ENCODE assay signal across 8 mouse cellular contexts in genomic region chr2:155482021-155482420, GRCm38 (mm10). TPM values are rescaled to one million over a fixed set of nuclear protein-coding genes. Genes with fewer than 3 reads are reported as not detected.
A peak's percentile ranks its signal among the peaks of the same experiment; 100 is the strongest.
DNase-seq lines count a peak whose midpoint lies in the region; ATAC-seq and TF ChIP-seq lines count a peak whose summit lies in the region.

No protein-coding gene starts in this region.

- H3K27ac ChIP-seq in MEL (ENCODE audit: control insufficient read depth, low read depth, low read length) = no peak overlapping the region
- H3K27ac ChIP-seq in embryonic facial prominence, embryonic 11.5 days (replicated peaks; ENCODE audit: low read depth, low read length) = no peak overlapping the region
- H3K27ac ChIP-seq in neural tube, embryonic 11.5 days (ENCODE audit: low read depth, low read length) = no peak overlapping the region

- no peaks in the 10 kb centered on the region for H3K9me3 ChIP-seq in MEL (replicated peaks; ENCODE audit: insufficient read depth, low read length)
- no peaks in the 10 kb centered on the region for H3K9me3 ChIP-seq in embryonic facial prominence, embryonic 11.5 days (replicated peaks; ENCODE audit: control insufficient read depth, low read length)
- no peaks in the 10 kb centered on the region for H3K9me3 ChIP-seq in neural tube, embryonic 11.5 days (ENCODE audit: control insufficient read depth, low read length)

- no peak overlapping the region for H3K4me2 ChIP-seq in embryonic facial prominence, embryonic 11.5 days (ENCODE audit: low read depth, low read length)
- H3K4me2 ChIP-seq in neural tube, embryonic 11.5 days (ENCODE audit: low read depth) = no peak overlapping the region

- TF ChIP-seq RAD21 in MEL (IDR thresholded peaks at IDR 0.05; ENCODE audit: low read depth, low read length) = peak; percentile 84

- intact Hi-C loops in left cerebral cortex, postnatal 4 days (cut with DNase I) = no loop called here

- ATAC-seq in embryonic facial prominence, embryonic 11.5 days (replicated peaks; ENCODE audit: insufficient number of reproducible peaks, low FRiP score, low TSS enrichment, low read depth) = no peak
- no peak for ATAC-seq in neural tube, embryonic 11.5 days (ENCODE audit: insufficient read depth, low FRiP score, low TSS enrichment)
- no peak for ATAC-seq in inflammation-experienced regulatory T-cells, adult 6 months

- no peaks in the 10 kb centered on the region for H3K27me3 ChIP-seq in MEL (ENCODE audit: control insufficient read depth in 1 of 2, insufficient read depth in 2 of 2, low read length in 2 of 2)
- H3K27me3 ChIP-seq in embryonic facial prominence, embryonic 11.5 days (ENCODE audit: control insufficient read depth, insufficient read depth, low read length) = no peaks in the 10 kb centered on the region
- H3K27me3 ChIP-seq in neural tube, embryonic 11.5 days (ENCODE audit: control insufficient read depth, insufficient read depth, low read length) = no peaks in the 10 kb centered on the region

- TF ChIP-seq CTCF in MEL (IDR thresholded peaks at IDR 0.05 in 2 of 3, conservative IDR thresholded peaks at IDR 0.05 in 1 of 3; ENCODE audit: control insufficient read depth in 1 of 3, insufficient read depth in 1 of 3, low read depth in 2 of 3, low read length in 3 of 3, poor library complexity in 1 of 3, severe bottlenecking in 1 of 3) = peak; percentile 48 to 85 (median 69)

- H3K36me3 ChIP-seq in MEL (ENCODE audit: control insufficient read depth in 1 of 2, insufficient read depth in 2 of 2, low read length in 2 of 2) = no peaks in the 10 kb centered on the region
- H3K36me3 ChIP-seq in embryonic facial prominence, embryonic 11.5 days (replicated peaks; ENCODE audit: control insufficient read depth, insufficient read depth, low read depth, low read length) = no peaks in the 10 kb centered on the region
- H3K36me3 ChIP-seq in neural tube, embryonic 11.5 days (ENCODE audit: control insufficient read depth, insufficient read depth, low read length) = no peaks in the 10 kb centered on the region

- no peak for TF ChIP-seq EP300 in MEL (IDR thresholded peaks at IDR 0.05; ENCODE audit: low read depth in 1 of 2, low read length in 2 of 2)

- WGBS in embryonic facial prominence, embryonic 11.5 days = 41% methylated on average over 3 of the region's 3 CpGs
- WGBS in neural tube, embryonic 11.5 days = 38% methylated on average over 3 of the region's 3 CpGs

- no peak overlapping the region for H3K4me3 ChIP-seq in MEL (ENCODE audit: control insufficient read depth in 1 of 2, insufficient read depth in 1 of 2, low read depth in 2 of 2, low read length in 2 of 2)
- H3K4me3 ChIP-seq in embryonic facial prominence, embryonic 11.5 days (ENCODE audit: low read depth, low read length) = no peak overlapping the region
- no peak overlapping the region for H3K4me3 ChIP-seq in neural tube, embryonic 11.5 days (ENCODE audit: low read depth, low read length)

- no peak for TF ChIP-seq POLR2A in MEL (IDR thresholded peaks at IDR 0.05; ENCODE audit: control insufficient read depth in 1 of 2, insufficient read depth in 1 of 2, low read depth in 1 of 2, low read length in 2 of 2, poor library complexity in 1 of 2)

- DNase-seq in left cerebral cortex, adult 18-20 months (ENCODE audit: low spot score in 2 of 2) = peak; percentile 60 to 68
- DNase-seq in left cerebral cortex, adult 11 months (ENCODE audit: low spot score) = no peak
- DNase-seq in MEL (ENCODE audit: low read depth, low spot score) = peak; percentile 86
- peak; percentile 76 for DNase-seq in adrenal gland, postnatal 10 days
- peak; percentile 82 for DNase-seq in embryonic facial prominence, embryonic 11.5 days (ENCODE audit: low spot score)
- peak; percentile 77 for DNase-seq in left cerebral cortex, postnatal 4 days
- peak; percentile 50 for DNase-seq in neural tube, embryonic 11.5 days (ENCODE audit: low spot score)

- H3K9ac ChIP-seq in MEL (ENCODE audit: control insufficient read depth, low read depth, low read length, poor library complexity, severe bottlenecking) = no peak overlapping the region
- H3K9ac ChIP-seq in embryonic facial prominence, embryonic 11.5 days (replicated peaks; ENCODE audit: low read length) = no peak overlapping the region
- no peak overlapping the region for H3K9ac ChIP-seq in neural tube, embryonic 11.5 days (ENCODE audit: low read length)

- H3K79me2 ChIP-seq in MEL (ENCODE audit: control insufficient read depth, insufficient read depth, low read length, poor library complexity) = no peaks in the 10 kb centered on the region

- no peaks in the 10 kb centered on the region for H3K4me1 ChIP-seq in MEL (ENCODE audit: control insufficient read depth in 1 of 2, insufficient read depth in 2 of 2, low read length in 2 of 2)
- H3K4me1 ChIP-seq in embryonic facial prominence, embryonic 11.5 days (ENCODE audit: control insufficient read depth, insufficient read depth, low read length) = no peaks in the 10 kb centered on the region
- H3K4me1 ChIP-seq in neural tube, embryonic 11.5 days (ENCODE audit: control insufficient read depth, insufficient read depth, low read length) = no peaks in the 10 kb centered on the region

TF ChIP-seq in MEL, 35 proteins besides CTCF, POLR2A, EP300 and RAD21:
- TF ChIP-seq MAZ (IDR thresholded peaks at IDR 0.05; ENCODE audit: low read depth, low read length) = no peak
- no peak for TF ChIP-seq USF1 (IDR thresholded peaks at IDR 0.05; ENCODE audit: low read depth, low read length)
- TF ChIP-seq MAFK (IDR thresholded peaks at IDR 0.05; ENCODE audit: borderline replicate concordance, low read depth, low read length) = no peak
- no peak for TF ChIP-seq TAL1 (IDR thresholded peaks at IDR 0.05; ENCODE audit: low read length)
- no peak for TF ChIP-seq RCOR1 (IDR thresholded peaks at IDR 0.05; ENCODE audit: low read depth, low read length)
- no peak for TF ChIP-seq NELFE (IDR thresholded peaks at IDR 0.05; ENCODE audit: low read depth, low read length)
- no peak for TF ChIP-seq GATA1 (IDR thresholded peaks at IDR 0.05; ENCODE audit: low read depth, low read length)
- peak; percentile 78 for TF ChIP-seq SMC3 (IDR thresholded peaks at IDR 0.05; ENCODE audit: low read depth, low read length)
- TF ChIP-seq SIN3A (IDR thresholded peaks at IDR 0.05; ENCODE audit: low read length) = peak; percentile 43; the same call in 1 of the 2 replicates
- no peak for TF ChIP-seq JUND (IDR thresholded peaks at IDR 0.05; ENCODE audit: low read depth, low read length)
- TF ChIP-seq ZC3H11A (IDR thresholded peaks at IDR 0.05; ENCODE audit: low read depth, low read length) = peak; percentile 71
- no peak for TF ChIP-seq TCF12 (IDR thresholded peaks at IDR 0.05; ENCODE audit: low read depth, low read length)
- TF ChIP-seq MYC (IDR thresholded peaks at IDR 0.05; ENCODE audit: low read depth, low read length) = no peak
- no peak for TF ChIP-seq GABPA (IDR thresholded peaks at IDR 0.05; ENCODE audit: low read depth, low read length)
- no peak for TF ChIP-seq BHLHE40 (IDR thresholded peaks at IDR 0.05; ENCODE audit: borderline replicate concordance, low read depth, low read length)
- TF ChIP-seq E2F4 (IDR thresholded peaks at IDR 0.05; ENCODE audit: borderline replicate concordance, low read depth, low read length) = no peak
- TF ChIP-seq CHD2 (IDR thresholded peaks at IDR 0.05; ENCODE audit: low read length) = no peak
- no peak for TF ChIP-seq POLR2AphosphoS5 (IDR thresholded peaks at IDR 0.05; ENCODE audit: borderline replicate concordance, low read depth, low read length)
- TF ChIP-seq MXI1 (IDR thresholded peaks at IDR 0.05; ENCODE audit: low read depth, low read length) = no peak
- no peak for TF ChIP-seq ELF1 (IDR thresholded peaks at IDR 0.05; ENCODE audit: low read depth, low read length)

RNA-seq across cellular contexts. Expression of gene Ncoa6, which starts 8.3 kb away (rescaled TPM):
- total RNA-seq in left cerebral cortex, adult 18-20 months (2021) = 10 to 100 TPM; 57.9 to 63.8 TPM
- 4.0 and 5.2 TPM in 2 replicates for total RNA-seq in MEL (2012; rRNA removed)
- 10 to 100 TPM in 1 of 2 experiments, not detected in 1; 29.7 TPM for polyA plus RNA-seq in MEL (2012; ENCODE audit: insufficient read depth in 1 of 2, insufficient read length in 2 of 2, low read depth in 1 of 2, low replicate concordance in 2 of 2, missing spikeins in 1 of 2)
- 10 to 100 TPM; 33.1 to 44.6 TPM for total RNA-seq in adrenal gland, postnatal 10 days (2021)
- polyA plus RNA-seq in embryonic facial prominence, embryonic 11.5 days (2014; fragmentation: Nextera tagmentation; extraction: Ambion mirVana) = 27.7 and 28.6 TPM in 2 replicates
- 10 to 100 TPM; 99.3 to 99.9 TPM for total RNA-seq in left cerebral cortex, postnatal 4 days (2021)
- polyA plus RNA-seq in neural tube, embryonic 11.5 days (2014; fragmentation: Nextera tagmentation; extraction: Ambion mirVana) = 33.7 and 34.7 TPM in 2 replicates
- polyA plus RNA-seq in inflammation-experienced regulatory T-cells, adult 6 months (2017; shearing (Covaris generic)) = 10 to 100 TPM in 2 of 3 experiments, 1 to 10 TPM in 1; 8.9 to 14.5 (median 11.5) TPM

RNA-seq across cellular contexts. Expression of gene Acss2, which starts 35.7 kb away (rescaled TPM):
- total RNA-seq in left cerebral cortex, adult 18-20 months (2021) = 10 to 100 TPM; 47.3 to 57.0 TPM
- total RNA-seq in MEL (2012; rRNA removed) = 2.9 and 5.4 TPM in 2 replicates
- 10 to 100 TPM in 1 of 2 experiments, not detected in 1; 11.0 TPM for polyA plus RNA-seq in MEL (2012; ENCODE audit: insufficient read depth in 1 of 2, insufficient read length in 2 of 2, low read depth in 1 of 2, low replicate concordance in 2 of 2, missing spikeins in 1 of 2)
- total RNA-seq in adrenal gland, postnatal 10 days (2021) = 10 to 100 TPM; 26.5 to 40.9 TPM
- polyA plus RNA-seq in embryonic facial prominence, embryonic 11.5 days (2014; fragmentation: Nextera tagmentation; extraction: Ambion mirVana) = 14.3 and 16.6 TPM in 2 replicates
- total RNA-seq in left cerebral cortex, postnatal 4 days (2021) = 10 to 100 TPM; 26.3 to 27.6 TPM
- 22.0 and 28.8 TPM in 2 replicates for polyA plus RNA-seq in neural tube, embryonic 11.5 days (2014; fragmentation: Nextera tagmentation; extraction: Ambion mirVana)
- 10 to 100 TPM in 2 of 3 experiments, 1 to 10 TPM in 1; 6.9 to 17.6 (median 15.9) TPM for polyA plus RNA-seq in inflammation-experienced regulatory T-cells, adult 6 months (2017; shearing (Covaris generic))

RNA-seq across cellular contexts. Expression of gene Ggt7, which starts 36.0 kb away (rescaled TPM):
- total RNA-seq in left cerebral cortex, adult 18-20 months (2021) = 100 to 1,000 TPM; 114 to 127 TPM
- total RNA-seq in MEL (2012; rRNA removed) = 1.3 and 1.8 TPM in 2 replicates
- 1 to 10 TPM in 1 of 2 experiments, not detected in 1; 2.1 TPM for polyA plus RNA-seq in MEL (2012; ENCODE audit: insufficient read depth in 1 of 2, insufficient read length in 2 of 2, low read depth in 1 of 2, low replicate concordance in 2 of 2, missing spikeins in 1 of 2)
- total RNA-seq in adrenal gland, postnatal 10 days (2021) = 1 to 10 TPM; 4.4 to 6.9 TPM
- polyA plus RNA-seq in embryonic facial prominence, embryonic 11.5 days (2014; fragmentation: Nextera tagmentation; extraction: Ambion mirVana) = 3.1 and 4.3 TPM in 2 replicates
- 10 to 100 TPM; 71.6 to 78.0 TPM for total RNA-seq in left cerebral cortex, postnatal 4 days (2021)
- 14.4 and 17.1 TPM in 2 replicates for polyA plus RNA-seq in neural tube, embryonic 11.5 days (2014; fragmentation: Nextera tagmentation; extraction: Ambion mirVana)
- polyA plus RNA-seq in inflammation-experienced regulatory T-cells, adult 6 months (2017; shearing (Covaris generic)) = 10 to 100 TPM in 2 of 3 experiments, 1 to 10 TPM in 1; 8.4 to 21.5 (median 17.2) TPM

Comparison
In these comparisons a context has a peak if more than half of its experiments do, and no peak if none do; other contexts are left out.
1. RNA of gene Ggt7, which starts 36.0 kb away (total RNA-seq): 114 to 127 TPM in left cerebral cortex, adult 18-20 months and 71.6 to 78.0 TPM in left cerebral cortex, postnatal 4 days; 4.4 to 6.9 TPM in adrenal gland, postnatal 10 days and 1.3 to 1.8 TPM in MEL; every median in the first group is over 4 times any median in the second.